Mouse (Mus musculus) ES-Bruce4 (cell line): ENCODE results near the gene Dtd2.

Source experiments
- CTCF ChIP-seq: IDR thresholded peaks from one replicate; pipeline ENCODE4 v1.8.1; 2011; ENCODE audit warnings: low read depth, low read length
- EP300 ChIP-seq: IDR thresholded peaks from 2 replicates; pipeline ENCODE4 v1.6.1; 2011; ENCODE audit warnings: low read depth, low read length; ENCODE audit not compliant: insufficient read depth
- POLR2A ChIP-seq: IDR thresholded peaks from one replicate; pipeline ENCODE4 v1.8.1; 2011; ENCODE audit warnings: low read length; ENCODE audit not compliant: insufficient read depth

GRCm38 (mm10) chr12:51985826-51986225, 20.5 kb downstream of the Dtd2 start:
- TF ChIP-seq POLR2A = no peak
- no peak for TF ChIP-seq CTCF
- no peak for TF ChIP-seq EP300
